Mouse (Mus musculus) heart, embryonic 15.5 days (tissue): ENCODE measurements at regions not wholly inside any gene's neighbourhood (a gene's known extent, or its start where the extent isn't known, plus 50 kb on each side); places are given as distances from the start of the nearest gene placed in this dataset.

ENCODE experiments used
- ATAC-seq: fragments of 200-750 bp; cut with Nextera tagmentation; replicated peaks from 2 replicates; pipeline ENCODE4 v1.8.0; 2017; ENCODE audit warnings: low read depth, moderate TSS enrichment; ENCODE audit not compliant: insufficient number of reproducible peaks, insufficient read depth, low FRiP score
- H3K27ac ChIP-seq: fragments of 300-500 bp; sonication (generic); 2 replicates; pipeline ENCODE4 v1.5.1; 2015; ENCODE audit warnings: mild to moderate bottlenecking, inconsistent platforms
- H3K27me3 ChIP-seq: fragments of 300-500 bp; sonication (generic); 2 replicates; pipeline ENCODE4 v1.6.1; 2015; ENCODE audit warnings: inconsistent platforms
- H3K36me3 ChIP-seq: fragments of 300-500 bp; sonication (generic); 2 replicates; pipeline ENCODE4 v1.6.1; 2015; ENCODE audit warnings: mild to moderate bottlenecking, inconsistent platforms
- H3K4me1 ChIP-seq: fragments of 300-500 bp; sonication (generic); replicated peaks from 2 replicates; pipeline ENCODE4 v1.6.1; 2015; ENCODE audit warnings: inconsistent platforms
- H3K4me2 ChIP-seq: fragments of 300-500 bp; sonication (generic); 2 replicates; pipeline ENCODE4 v1.6.1; 2015; ENCODE audit warnings: inconsistent platforms, mild to moderate bottlenecking, moderate library complexity
- H3K4me3 ChIP-seq: fragments of 300-500 bp; sonication (generic); 2 replicates; pipeline ENCODE4 v1.5.1; 2015; ENCODE audit warnings: mild to moderate bottlenecking, inconsistent platforms
- H3K9ac ChIP-seq: fragments of 300-500 bp; sonication (generic); 2 replicates; pipeline ENCODE4 v1.6.1; 2015; ENCODE audit warnings: mild to moderate bottlenecking, inconsistent platforms
- H3K9me3 ChIP-seq: fragments of 300-500 bp; sonication (generic); replicated peaks from 2 replicates; pipeline ENCODE4 v1.6.1; 2016; ENCODE audit warnings: inconsistent platforms
- WGBS: fragments of 180-500 bp; shearing (Covaris S2); methylation state at CpG from one replicate; pipeline ENCODE4 v1.1.7; 2015; ENCODE audit warnings: mixed read lengths; 5-methylcytosine and 5-hydroxymethylcytosine counted together

DNA sequence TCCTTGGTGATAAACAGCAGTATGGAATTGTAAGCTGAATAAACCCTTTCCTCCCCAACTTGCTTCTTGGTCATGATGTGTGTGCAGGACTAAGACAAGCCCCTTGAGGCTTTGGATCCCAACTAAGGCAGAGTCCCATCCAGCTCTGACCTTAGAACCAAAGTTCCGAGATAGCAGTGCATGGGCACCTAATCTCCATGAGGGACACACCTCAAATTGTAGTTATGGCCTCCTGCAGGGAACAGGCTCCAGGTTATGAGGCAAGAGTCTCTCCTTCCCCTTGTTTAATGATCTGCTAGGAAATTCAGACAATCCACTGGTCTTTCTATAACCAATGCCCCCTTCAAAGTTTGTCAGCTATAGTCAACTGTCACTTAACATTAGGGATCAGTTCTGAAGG lies 96.9 kb downstream of the Zfp36l1 start:
- ATAC-seq = no peak
- Histone ChIP-seq H3K4me1 (peaks cover 63% of the 10 kb centered on the region), H3K4me3 (no peak overlapping the region), H3K36me3 (no peaks in the 10 kb centered on the region), H3K27ac (no peak overlapping the region), H3K4me2 (no peak overlapping the region), H3K9ac (no peak overlapping the region), H3K27me3 (no peaks in the 10 kb centered on the region), H3K9me3 (no peaks in the 10 kb centered on the region)
- WGBS = 90% methylated on average over 1 of the region's 1 CpGs

DNA sequence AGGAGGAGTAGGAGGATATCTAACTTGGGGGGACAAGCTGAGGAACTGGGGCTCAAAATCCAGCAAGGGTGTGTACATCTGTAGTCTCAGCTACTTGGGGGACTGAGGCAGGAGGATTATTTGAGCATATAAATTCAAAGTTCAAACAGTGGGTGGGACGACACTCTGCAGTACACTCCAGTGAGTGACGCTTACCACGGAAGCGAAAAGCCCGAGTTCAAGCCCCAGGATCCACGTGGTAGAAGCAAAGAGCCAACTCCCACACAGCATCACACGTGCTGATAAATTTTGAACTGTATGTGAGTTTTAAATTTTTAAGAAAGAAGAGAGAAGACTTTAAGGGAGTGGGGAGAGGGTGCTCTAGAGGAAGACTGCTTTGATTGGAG lies 98.2 kb downstream of the Zfp36l1 start:
- WGBS = 51% methylated on average over 7 of the region's 7 CpGs
- H3K27ac ChIP-seq = peak overlapping the region; percentile 73
- no peaks in the 10 kb centered on the region for H3K36me3 ChIP-seq
- H3K27me3 ChIP-seq = no peaks in the 10 kb centered on the region
- H3K4me3 ChIP-seq = no peak overlapping the region
- no peak overlapping the region for H3K9ac ChIP-seq
- no peaks in the 10 kb centered on the region for H3K9me3 ChIP-seq
- no peak for ATAC-seq
- peak overlapping the region; percentile 25; the same call in 1 of the 2 replicates for H3K4me2 ChIP-seq
- peaks cover 58% of the 10 kb centered on the region for H3K4me1 ChIP-seq

DNA sequence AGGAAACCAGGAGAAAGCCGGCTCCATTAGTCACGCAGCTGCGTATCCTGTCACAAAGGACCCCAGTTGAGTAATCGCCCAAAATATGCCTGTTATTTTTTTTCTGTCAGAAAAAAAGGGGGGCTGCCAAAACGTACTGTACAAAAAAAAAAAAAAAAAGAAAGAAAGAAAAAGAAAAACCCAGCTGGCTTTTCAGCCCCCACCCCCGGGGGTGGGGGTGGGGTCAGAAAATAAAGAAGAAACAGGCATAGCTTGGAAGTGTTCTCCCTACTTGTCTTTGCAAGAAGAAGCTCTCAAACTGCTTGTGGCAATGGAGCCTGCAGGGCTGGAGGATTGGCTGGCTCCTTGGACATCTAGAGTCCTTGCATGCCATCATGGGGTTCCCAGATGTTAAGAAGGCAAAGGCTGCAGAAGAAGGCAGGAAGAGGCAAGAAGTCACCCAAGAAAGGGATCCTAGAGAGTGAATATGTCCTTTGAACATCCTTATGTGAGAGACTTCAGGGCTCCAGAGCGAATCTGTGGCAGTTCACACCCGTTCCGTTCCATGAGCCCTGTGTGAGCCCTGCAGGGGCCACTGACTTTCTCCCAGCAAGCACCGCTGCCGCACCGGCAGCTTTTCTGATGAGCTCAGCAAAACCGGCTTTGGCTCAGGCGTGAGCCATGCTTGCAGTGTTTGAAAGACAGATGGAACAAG lies 98.8 kb downstream of the Zfp36l1 start:
- 0 out of 2 replicates have a peak overlapping the region, but pooled peaks have one; percentile 5 for H3K9ac ChIP-seq
- 32% methylated on average over 14 of the region's 14 CpGs for whole genome bisulfite sequencing
- H3K4me1 ChIP-seq = peaks cover 58% of the 10 kb centered on the region
- no peaks in the 10 kb centered on the region for H3K27me3 ChIP-seq
- peak overlapping the region; percentile 25 for H3K4me2 ChIP-seq
- no peaks in the 10 kb centered on the region for H3K36me3 ChIP-seq
- H3K27ac ChIP-seq = peak overlapping the region; percentile 73
- ATAC-seq = no peak
- H3K9me3 ChIP-seq = no peaks in the 10 kb centered on the region
- no peak overlapping the region for H3K4me3 ChIP-seq

DNA sequence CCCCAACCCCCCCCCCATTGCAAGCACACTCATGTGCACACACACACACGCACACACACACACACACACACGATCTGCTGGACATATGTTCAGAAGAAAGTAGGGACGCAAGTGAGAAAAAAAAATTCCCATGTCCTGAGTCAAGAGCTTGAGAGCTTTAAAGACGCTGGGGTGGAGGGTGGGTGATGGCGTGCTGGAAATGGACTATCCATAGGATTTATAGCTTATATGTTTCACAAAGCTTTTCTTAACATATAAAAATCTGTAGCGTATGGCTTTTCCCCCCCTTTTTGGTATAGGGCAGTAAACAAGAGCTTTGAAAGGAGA lies 99.3 kb downstream of the Zfp36l1 start:
- Histone ChIP-seq H3K4me2 (peak overlapping the region; percentile 25; the same call in 1 of the 2 replicates), H3K27me3 (no peaks in the 10 kb centered on the region), H3K4me3 (no peak overlapping the region), H3K36me3 (no peaks in the 10 kb centered on the region), H3K27ac (peak overlapping the region; percentile 32; the same call in 1 of the 2 replicates), H3K4me1 (peaks cover 53% of the 10 kb centered on the region), H3K9ac (no peak overlapping the region), H3K9me3 (no peaks in the 10 kb centered on the region)
- 73% methylated on average over 6 of the region's 6 CpGs for WGBS
- no peak for ATAC-seq

DNA sequence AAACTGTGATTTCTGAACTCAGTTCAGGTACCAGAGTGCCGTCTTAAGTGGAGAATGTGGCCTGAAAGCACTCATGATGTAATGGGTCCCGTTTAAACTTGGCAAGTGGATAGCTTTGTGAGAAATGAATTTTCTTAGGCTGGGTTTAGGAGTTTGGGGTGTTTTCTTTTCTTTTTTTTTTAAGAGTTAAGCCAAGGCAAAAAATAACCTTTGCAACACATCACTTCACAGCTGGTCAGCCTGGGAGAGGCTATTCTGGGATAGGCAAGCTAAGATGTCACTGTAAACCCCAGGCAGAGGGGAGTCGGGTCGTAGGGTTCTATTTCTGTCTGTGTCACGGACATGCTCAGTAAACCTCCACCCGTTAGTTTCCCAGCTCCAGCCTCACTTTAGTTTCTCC lies 100.9 kb downstream of the Zfp36l1 start:
- H3K9ac ChIP-seq = no peak overlapping the region
- no peaks in the 10 kb centered on the region for H3K36me3 ChIP-seq
- 32% methylated on average over 6 of the region's 6 CpGs for WGBS
- peak overlapping the region; percentile 66 for H3K27ac ChIP-seq
- no peak overlapping the region for H3K4me3 ChIP-seq
- H3K4me1 ChIP-seq = peaks cover 44% of the 10 kb centered on the region
- H3K27me3 ChIP-seq = no peaks in the 10 kb centered on the region
- H3K9me3 ChIP-seq = no peaks in the 10 kb centered on the region
- no peak overlapping the region for H3K4me2 ChIP-seq
- ATAC-seq = no peak; the same call in 1 of the 2 replicates

DNA sequence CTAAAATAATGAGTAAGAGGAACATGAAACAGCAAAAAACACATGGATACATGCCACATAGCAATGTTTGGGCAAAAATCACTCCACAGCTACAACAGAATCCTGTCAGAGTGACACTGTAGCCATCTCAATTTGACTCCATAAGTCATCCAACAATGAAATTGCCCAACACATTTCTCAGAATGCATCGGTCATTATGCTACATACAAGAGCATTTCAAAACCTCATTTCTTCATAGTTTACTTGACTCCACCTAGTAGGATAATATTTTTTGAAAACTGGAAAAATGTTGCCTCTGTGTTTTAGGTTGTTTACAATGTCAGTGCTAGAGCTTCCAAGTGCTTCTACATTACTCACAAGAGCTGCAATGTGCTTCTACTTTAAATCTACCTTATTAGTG lies 101.9 kb downstream of the Zfp36l1 start:
- ATAC-seq = no peak
- Histone ChIP-seq H3K36me3 (no peaks in the 10 kb centered on the region), H3K4me3 (no peak overlapping the region), H3K4me1 (peaks cover 40% of the 10 kb centered on the region), H3K27me3 (no peaks in the 10 kb centered on the region), H3K27ac (peak overlapping the region; percentile 66; the same call in 1 of the 2 replicates), H3K4me2 (no peak overlapping the region), H3K9ac (no peak overlapping the region), H3K9me3 (no peaks in the 10 kb centered on the region)
- WGBS = 86% methylated on average over 1 of the region's 1 CpGs

DNA sequence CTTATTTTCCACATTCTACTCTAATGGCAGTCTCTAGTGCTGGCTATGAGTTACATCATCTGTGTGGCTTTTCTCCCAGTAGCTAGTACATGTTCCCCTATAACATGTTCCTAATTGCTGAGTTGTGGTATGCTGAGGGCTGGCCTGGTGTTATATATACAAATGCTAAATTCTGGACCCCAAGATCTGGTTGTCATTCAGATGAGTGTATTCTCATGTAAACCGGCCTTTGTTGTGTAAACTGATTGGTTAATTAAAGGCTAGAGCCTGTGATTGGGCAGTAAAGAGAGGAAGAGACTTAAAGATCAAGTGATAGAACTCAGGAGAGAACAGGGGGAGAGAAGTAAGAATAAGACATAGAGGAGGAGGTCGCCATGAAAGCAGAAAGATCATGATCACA lies 102.6 kb downstream of the Zfp36l1 start:
- H3K9me3 ChIP-seq = no peaks in the 10 kb centered on the region
- no peaks in the 10 kb centered on the region for H3K27me3 ChIP-seq
- no peak overlapping the region for H3K4me2 ChIP-seq
- no peak overlapping the region for H3K4me3 ChIP-seq
- H3K27ac ChIP-seq = no peak overlapping the region
- WGBS = 68% methylated on average over 2 of the region's 2 CpGs
- ATAC-seq = no peak
- peaks cover 40% of the 10 kb centered on the region for H3K4me1 ChIP-seq
- no peaks in the 10 kb centered on the region for H3K36me3 ChIP-seq
- H3K9ac ChIP-seq = no peak overlapping the region

DNA sequence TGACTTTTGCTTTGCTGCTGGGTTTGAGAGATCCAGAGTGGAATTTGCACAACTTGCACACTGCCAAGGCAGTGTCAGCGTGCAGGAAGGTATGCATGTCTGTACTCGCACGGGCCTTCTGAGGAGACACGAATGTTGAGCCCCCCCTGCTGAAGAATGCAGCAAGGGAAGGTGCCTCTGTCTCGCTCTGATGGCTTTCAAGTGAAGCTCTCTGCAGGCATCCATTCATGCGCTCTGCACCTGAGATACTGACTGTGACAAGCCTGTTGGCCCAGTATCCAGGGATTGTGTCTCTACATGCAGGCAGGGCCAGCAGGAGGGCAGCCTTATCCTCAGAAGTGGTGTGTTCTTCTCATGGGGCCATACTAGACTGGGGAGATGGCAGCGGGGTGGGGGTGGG lies 105.0 kb downstream of the Zfp36l1 start:
- H3K36me3 ChIP-seq = no peaks in the 10 kb centered on the region
- 0 out of 2 replicates have a peak overlapping the region, but pooled peaks have one; percentile 6 for H3K27ac ChIP-seq
- H3K4me3 ChIP-seq = no peak overlapping the region
- WGBS = 47% methylated on average over 7 of the region's 7 CpGs
- H3K4me1 ChIP-seq = peaks cover 40% of the 10 kb centered on the region
- no peaks in the 10 kb centered on the region for H3K27me3 ChIP-seq
- no peak overlapping the region for H3K4me2 ChIP-seq
- ATAC-seq = no peak
- no peak overlapping the region for H3K9ac ChIP-seq
- H3K9me3 ChIP-seq = no peaks in the 10 kb centered on the region

DNA sequence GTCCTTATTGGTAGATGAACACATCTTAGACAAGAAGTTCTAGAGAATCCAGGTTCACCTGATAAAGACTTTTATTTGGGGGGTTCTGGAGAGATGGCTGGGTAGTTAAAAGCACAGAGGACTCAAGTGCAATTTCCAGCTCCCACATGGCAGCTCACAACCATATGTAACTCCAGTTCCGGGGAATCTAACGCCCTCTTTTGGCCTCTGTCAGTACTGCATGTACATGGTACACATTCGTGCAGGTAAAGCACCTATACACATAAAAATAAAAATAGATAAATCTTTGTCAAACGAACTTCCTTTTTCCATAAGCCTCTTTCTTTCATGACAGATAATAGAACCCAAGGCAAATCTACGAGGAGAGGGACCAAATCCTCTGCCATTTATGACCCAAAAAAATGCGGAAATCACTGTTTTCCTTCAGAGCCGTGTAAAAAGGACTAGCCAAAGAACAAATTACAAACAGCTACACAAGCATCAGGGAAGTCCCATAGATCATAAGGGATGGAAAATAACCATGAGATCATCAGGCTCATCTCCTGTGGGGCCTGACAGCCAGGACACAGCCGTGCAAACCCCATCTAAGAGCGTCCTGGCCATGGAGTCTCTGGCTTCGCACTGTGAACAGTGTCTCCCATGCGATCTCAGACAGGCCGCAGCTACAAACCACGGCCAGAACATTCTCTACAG lies 107.4 kb downstream of the Zfp36l1 start:
- no peak overlapping the region for H3K4me3 ChIP-seq
- peaks cover 38% of the 10 kb centered on the region for H3K4me1 ChIP-seq
- WGBS = 86% methylated on average over 13 of the region's 13 CpGs
- peak overlapping the region; percentile 77 for H3K27ac ChIP-seq
- H3K9ac ChIP-seq = no peak overlapping the region
- no peaks in the 10 kb centered on the region for H3K27me3 ChIP-seq
- H3K4me2 ChIP-seq = no peak overlapping the region
- H3K36me3 ChIP-seq = no peaks in the 10 kb centered on the region
- H3K9me3 ChIP-seq = no peaks in the 10 kb centered on the region
- no peak for ATAC-seq

DNA sequence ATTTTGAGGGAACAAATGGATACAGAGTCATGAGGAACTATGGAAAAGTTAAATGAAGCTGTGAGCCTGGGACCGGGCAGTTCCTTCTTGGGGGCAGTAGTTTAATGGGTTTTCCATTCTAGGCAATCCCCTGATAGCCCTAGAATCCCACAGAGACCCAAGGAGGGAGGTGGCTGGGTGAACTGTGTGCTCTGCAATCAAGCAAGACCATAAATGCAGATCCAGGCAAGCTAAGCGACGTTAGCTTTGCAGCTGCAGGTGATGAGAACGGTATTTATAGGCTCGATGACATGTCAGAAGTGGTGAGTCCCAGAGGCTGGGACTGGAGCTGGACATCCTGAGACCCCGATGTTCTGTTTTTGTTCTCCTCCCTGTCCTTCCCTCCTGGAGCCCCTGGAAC lies 108.2 kb downstream of the Zfp36l1 start:
- peaks cover 38% of the 10 kb centered on the region for H3K4me1 ChIP-seq
- H3K27ac ChIP-seq = peak overlapping the region; percentile 77
- no peaks in the 10 kb centered on the region for H3K36me3 ChIP-seq
- no peaks in the 10 kb centered on the region for H3K27me3 ChIP-seq
- peak; percentile 66 for ATAC-seq
- WGBS = 33% methylated on average over 6 of the region's 6 CpGs
- H3K4me2 ChIP-seq = no peak overlapping the region
- H3K9me3 ChIP-seq = no peaks in the 10 kb centered on the region
- no peak overlapping the region for H3K4me3 ChIP-seq
- H3K9ac ChIP-seq = no peak overlapping the region

DNA sequence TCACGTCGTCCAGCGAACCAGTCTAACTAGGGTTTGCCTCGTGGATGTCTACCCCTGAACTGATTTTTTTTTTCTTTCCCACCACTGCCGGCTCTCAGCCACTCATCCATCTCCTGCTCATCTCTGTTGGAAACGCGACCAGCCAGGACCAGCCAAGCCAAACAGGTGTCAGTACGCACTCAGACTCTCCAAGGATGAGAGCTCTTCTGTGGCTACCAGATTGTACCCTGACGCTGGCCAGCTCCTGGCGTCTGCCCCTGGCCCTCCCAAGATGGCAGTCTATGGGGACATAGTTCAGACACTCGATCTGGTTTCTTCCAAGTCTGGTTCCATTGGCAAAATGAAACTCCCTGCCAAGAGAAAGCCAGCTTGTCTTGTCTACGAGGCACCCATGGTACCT lies 109.3 kb downstream of the Zfp36l1 start:
- Histone ChIP-seq H3K4me1 (peaks cover 48% of the 10 kb centered on the region), H3K4me3 (no peak overlapping the region), H3K9ac (no peak overlapping the region), H3K36me3 (no peaks in the 10 kb centered on the region), H3K27me3 (no peaks in the 10 kb centered on the region), H3K4me2 (no peak overlapping the region), H3K9me3 (no peaks in the 10 kb centered on the region), H3K27ac (0 out of 2 replicates have a peak overlapping the region, but pooled peaks have one; percentile 77)
- WGBS = 90% methylated on average over 12 of the region's 12 CpGs
- ATAC-seq = no peak
